Mouse (Mus musculus) adrenal gland, postnatal 4 days (tissue): Measurements from ENCODE around the gene Dpy30. TPM values are rescaled to one million over a fixed set of nuclear protein-coding genes. Genes with fewer than 3 reads are reported as not detected.
"Not testable (repeated sequence)": the region's sequence is repeated elsewhere in the genome, so short reads cannot be mapped to it uniquely, and the experiment has no call there.

ENCODE experiments used
- DNase-seq, 2 experiments: peaks; one replicate each; pipeline ENCODE4 v3.0.0; 2021 to 2022; ENCODE audit warnings: low spot score in 2 of 2, mixed read lengths in 2 of 2
- long read RNA-seq, 2 experiments: library from polyadenylated mRNA; stranded (forward); transcript quantifications; one replicate each; pipeline ENCODE4 v2.0.0; 2021
- total RNA-seq, 2 experiments: library from RNA; stranded (reverse); gene quantifications; 2 replicates each; pipeline ENCODE4 v1.2.3; 2021

The Dpy30 gene
- total RNA-seq = 100 to 1,000 TPM; 105 to 107 TPM
- long read RNA-seq, experiment 1, transcript Dpy30-201 (5 exons, 622 nt) = minor isoform, 5 of 70 reads
- long read RNA-seq, experiment 1, transcript Dpy30-203 (4 exons, 694 nt) = minor isoform, 12 of 70 reads
- long read RNA-seq, experiment 1, transcript Dpy30-206 (5 exons, 734 nt) = major isoform, 48 of 70 reads
- long read RNA-seq, experiment 1, partial matches to known transcripts = 4 of 70 reads
- long read RNA-seq, experiment 1, other reads (novel, unspliced or antisense) = 1 of 70 reads
- long read RNA-seq, experiment 2, transcript Dpy30-206 (5 exons, 734 nt) = major isoform, 38 of 55 reads
- long read RNA-seq, experiment 2, transcript Dpy30-203 (4 exons, 694 nt) = minor isoform, 10 of 55 reads
- long read RNA-seq, experiment 2, partial matches to known transcripts = 1 of 55 reads
- long read RNA-seq, experiment 2, other reads (novel, unspliced or antisense) = 3 of 55 reads

GRCm38 (mm10) chr17:74323844-74324243 lies at the start of gene Dpy30:
Gene Dpy30 (minus strand): TSS chr17:74323944.
- DNase-seq = no peak

- no peak for DNase-seq
These were observed 39.8 kb upstream of the Dpy30 start for GRCm38 (mm10) chr17:74363592-74363991.

- no peak for DNase-seq
These were observed 17.4 kb upstream of the Dpy30 start for GRCm38 (mm10) chr17:74341151-74341550.

GRCm38 (mm10) chr17:74338937-74339804 lies 15.4 kb upstream of the Dpy30 start, which contains the start of gene Spast:
Gene Spast (plus strand): TSS chr17:74338987.
- peak; percentile 49 to 53 for DNase-seq

GRCm38 (mm10) chr17:74338225-74338931 lies 14.6 kb upstream of the Dpy30 start:
- DNase-seq = peak; percentile 89

- no peak for DNase-seq
These were observed 7.4 kb upstream of the Dpy30 start for GRCm38 (mm10) chr17:74331049-74331676.

- DNase-seq = not testable (repeated sequence)
These were observed 4.4 kb upstream of the Dpy30 start for GRCm38 (mm10) chr17:74328146-74328545.

- not testable (repeated sequence) for DNase-seq
These were observed 3.5 kb upstream of the Dpy30 start for GRCm38 (mm10) chr17:74327195-74327594.

- no peak for DNase-seq
These were observed 1.2 kb downstream of the Dpy30 start for GRCm38 (mm10) chr17:74322400-74323054.

- no peak for DNase-seq
These were observed 5.0 kb downstream of the Dpy30 start for GRCm38 (mm10) chr17:74318721-74319120.

GRCm38 (mm10) chr17:74316309-74316863 lies 7.4 kb downstream of the Dpy30 start:
- peak; percentile 78 to 81 for DNase-seq

- no peak for DNase-seq
These were observed 8.1 kb downstream of the Dpy30 start for GRCm38 (mm10) chr17:74315445-74316308.

- DNase-seq = no peak
These were observed 17.7 kb downstream of the Dpy30 start for GRCm38 (mm10) chr17:74306021-74306420.

GRCm38 (mm10) chr17:74305616-74306015 lies 18.1 kb downstream of the Dpy30 start:
- no peak for DNase-seq

GRCm38 (mm10) chr17:74304060-74304459 lies 19.7 kb downstream of the Dpy30 start:
- no peak for DNase-seq

GRCm38 (mm10) chr17:74300089-74300488 lies 23.7 kb downstream of the Dpy30 start:
- no peak for DNase-seq

GRCm38 (mm10) chr17:74296991-74297390 lies 26.8 kb downstream of the Dpy30 start:
- not testable (repeated sequence) for DNase-seq

- no peak for DNase-seq
These were observed 27.5 kb downstream of the Dpy30 start for GRCm38 (mm10) chr17:74296076-74296823.
